In the genomic region with DNA sequence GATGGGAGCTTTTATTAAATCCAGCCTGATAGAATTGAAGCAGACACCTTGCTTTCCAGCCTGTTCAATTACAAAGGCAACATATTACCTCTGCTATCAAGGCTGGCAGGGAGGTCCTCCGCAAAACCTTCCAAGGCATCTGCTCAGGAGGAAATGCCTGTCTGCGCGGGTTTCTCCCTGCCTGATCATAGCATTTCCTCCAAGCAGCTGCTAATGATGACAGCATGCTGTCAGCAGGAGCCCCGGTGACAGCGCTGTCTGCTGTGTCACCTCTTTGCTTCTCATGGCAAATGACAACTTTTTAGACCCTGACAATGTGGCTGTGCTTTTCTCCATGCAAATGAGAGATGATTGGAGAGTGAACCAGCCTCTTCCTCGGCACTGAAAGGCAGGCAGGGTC, we compare ENCODE assay signal across 14 mouse cellular contexts.
DNase-seq lines count a peak whose midpoint lies in the region; ATAC-seq and TF ChIP-seq lines count a peak whose summit lies in the region.
"Had no signal": no experiment of that assay in that cellular context is flagged by ENCODE, and none has a peak within 500 bp of the region (broad histone marks: within the 10 kb centered on the region; RNA-seq: fewer than 3 reads in every experiment).

No protein-coding gene starts in this region.

- H3K4me3 ChIP-seq in heart, adult 2 months, result no peak overlapping the region
- no peak overlapping the region for H3K4me3 ChIP-seq in midbrain, embryonic 13.5 days (replicated peaks)
- no peak overlapping the region for H3K4me3 ChIP-seq in midbrain, embryonic 11.5 days (ENCODE audit: low read depth, low read length)
- H3K4me3 ChIP-seq in hindbrain, embryonic 13.5 days, result no peak overlapping the region
- H3K4me3 ChIP-seq: layer of hippocampus, adult 2 months; liver, embryonic 15.5 days; neural tube, embryonic 13.5 days had no signal

- H3K36me3 ChIP-seq in heart, adult 2 months (ENCODE audit: control insufficient read depth, insufficient read depth, low read length), result no peaks in the 10 kb centered on the region
- H3K36me3 ChIP-seq in midbrain, embryonic 13.5 days, result no peaks in the 10 kb centered on the region
- no peaks in the 10 kb centered on the region for H3K36me3 ChIP-seq in midbrain, embryonic 11.5 days (ENCODE audit: control insufficient read depth, insufficient read depth, low read length)
- no peaks in the 10 kb centered on the region for H3K36me3 ChIP-seq in hindbrain, embryonic 13.5 days
- H3K36me3 ChIP-seq: liver, embryonic 15.5 days; neural tube, embryonic 13.5 days had no signal

- no peaks in the 10 kb centered on the region for H3K79me2 ChIP-seq in heart, adult 2 months (replicated peaks; ENCODE audit: control insufficient read depth, insufficient read depth, low read length)

- 6% methylated on average over 6 of the region's 6 CpGs for WGBS in heart, adult 2 months
- WGBS in midbrain, embryonic 13.5 days, result 65% methylated on average over 6 of the region's 6 CpGs
- 67% methylated on average over 6 of the region's 6 CpGs for WGBS in midbrain, embryonic 11.5 days
- WGBS in hindbrain, embryonic 13.5 days, result 50% methylated on average over 6 of the region's 6 CpGs

- TF ChIP-seq POLR2A in heart, adult 2 months (IDR thresholded peaks at IDR 0.05; ENCODE audit: insufficient read depth, low read depth, low read length), result no peak

- ATAC-seq in midbrain, embryonic 13.5 days, result peak; percentile 56
- no peak for ATAC-seq in midbrain, embryonic 11.5 days (ENCODE audit: low FRiP score)
- peak; percentile 68 for ATAC-seq in hindbrain, embryonic 13.5 days (ENCODE audit: low FRiP score)
- no peak for ATAC-seq in granulocyte monocyte progenitor cell, adult 5-6 weeks (replicated peaks; ENCODE audit: poor library complexity, severe bottlenecking)

- H3K27me3 ChIP-seq in heart, adult 2 months (ENCODE audit: control insufficient read depth, insufficient read depth, low read length), result no peaks in the 10 kb centered on the region
- no peaks in the 10 kb centered on the region for H3K27me3 ChIP-seq in midbrain, embryonic 13.5 days
- no peaks in the 10 kb centered on the region for H3K27me3 ChIP-seq in midbrain, embryonic 11.5 days (ENCODE audit: control insufficient read depth, insufficient read depth, low read length)
- H3K27me3 ChIP-seq in hindbrain, embryonic 13.5 days, result no peaks in the 10 kb centered on the region
- H3K27me3 ChIP-seq: liver, embryonic 15.5 days; neural tube, embryonic 13.5 days had no signal

- H3K4me2 ChIP-seq in midbrain, embryonic 13.5 days (replicated peaks), result no peak overlapping the region
- no peak overlapping the region for H3K4me2 ChIP-seq in midbrain, embryonic 11.5 days
- peak overlapping the region; percentile 6; the same call in 1 of the 2 replicates for H3K4me2 ChIP-seq in hindbrain, embryonic 13.5 days
- H3K4me2 ChIP-seq: liver, embryonic 15.5 days; neural tube, embryonic 13.5 days had no signal

- H3K9me3 ChIP-seq in midbrain, embryonic 13.5 days, result no peaks in the 10 kb centered on the region
- no peaks in the 10 kb centered on the region for H3K9me3 ChIP-seq in midbrain, embryonic 11.5 days (ENCODE audit: control insufficient read depth, low read length)
- H3K9me3 ChIP-seq in hindbrain, embryonic 13.5 days, result no peaks in the 10 kb centered on the region
- H3K9me3 ChIP-seq: liver, embryonic 15.5 days; neural tube, embryonic 13.5 days had no signal

- H3K9ac ChIP-seq in heart, adult 2 months (ENCODE audit: low read depth, low read length), result no peak overlapping the region
- no peak overlapping the region for H3K9ac ChIP-seq in midbrain, embryonic 13.5 days (replicated peaks)
- no peak overlapping the region for H3K9ac ChIP-seq in midbrain, embryonic 11.5 days (ENCODE audit: low read length)
- H3K9ac ChIP-seq in hindbrain, embryonic 13.5 days, result no peak overlapping the region
- H3K9ac ChIP-seq: liver, embryonic 15.5 days; neural tube, embryonic 13.5 days had no signal

- DNase-seq in heart, adult 11 months, result peak; percentile 69
- no peak for DNase-seq in heart, adult 2 months
- no peak for DNase-seq in midbrain, embryonic 11.5 days (ENCODE audit: low spot score, missing footprints)
- no peak for DNase-seq in T-cell, adult 2 months (ENCODE audit: low spot score)
- DNase-seq in frontal cortex, postnatal 10 days (ENCODE audit: low spot score in 2 of 2), result no peak
- DNase-seq: gastrocnemius, postnatal 36 days; kidney, adult 9 months; right cerebral cortex, adult 18-20 months had no signal

- intact Hi-C loops in heart, adult 2 months (cut with DNase I), result no loop called here

- TF ChIP-seq CTCF in heart, adult 2 months (IDR thresholded peaks at IDR 0.05), result no peak

- H3K27ac ChIP-seq in heart, adult 2 months, result no peak overlapping the region
- H3K27ac ChIP-seq in midbrain, embryonic 13.5 days, result no peak overlapping the region
- no peak overlapping the region for H3K27ac ChIP-seq in midbrain, embryonic 11.5 days (ENCODE audit: low read depth, low read length)
- no peak overlapping the region for H3K27ac ChIP-seq in hindbrain, embryonic 13.5 days
- H3K27ac ChIP-seq: layer of hippocampus, adult 2 months; liver, embryonic 15.5 days; neural tube, embryonic 13.5 days had no signal

- TF ChIP-seq EP300 in heart, adult 2 months (IDR thresholded peaks at IDR 0.05; ENCODE audit: insufficient read depth, low read depth, low read length), result no peak

- H3K4me1 ChIP-seq in heart, adult 2 months (ENCODE audit: control insufficient read depth, insufficient read depth, low read length), result no peaks in the 10 kb centered on the region
- 0 out of 2 replicates have a peak, but pooled peaks cover 3% of the 10 kb centered on the region for H3K4me1 ChIP-seq in midbrain, embryonic 13.5 days (replicated peaks)
- H3K4me1 ChIP-seq in midbrain, embryonic 11.5 days (ENCODE audit: control insufficient read depth, insufficient read depth, low read length), result no peaks in the 10 kb centered on the region
- H3K4me1 ChIP-seq in hindbrain, embryonic 13.5 days (replicated peaks), result no peaks in the 10 kb centered on the region
- H3K4me1 ChIP-seq: liver, embryonic 15.5 days; neural tube, embryonic 13.5 days had no signal

Comparison
In these comparisons a context has a peak if more than half of its experiments do, and no peak if none do; other contexts are left out.
1. ATAC-seq: peak in midbrain, embryonic 13.5 days (single experiment) and hindbrain, embryonic 13.5 days (single experiment); none in midbrain, embryonic 11.5 days (single experiment) and granulocyte monocyte progenitor cell, adult 5-6 weeks (single experiment).